Mouse (Mus musculus) adrenal gland, adult 18-20 months (tissue): ENCODE measurements around the gene Spire2. TPM values are rescaled to one million over a fixed set of nuclear protein-coding genes. Genes with fewer than 3 reads are reported as not detected.

ENCODE experiments used
- DNase-seq, 2 experiments: peaks; one replicate each; pipeline ENCODE4 v3.0.0; 2021 to 2022; ENCODE audit warnings: low spot score in 2 of 2
- total RNA-seq, 2 experiments: library from RNA; stranded (reverse); gene quantifications; 1 replicate in 1 of 2; 2 replicates in 1 of 2; pipeline ENCODE4 v1.2.3; 2021

Gene Spire2
- total RNA-seq, 2 experiments from 2014 or later = 1.7 to 3.1 TPM

GRCm38 (mm10) chr8:123376106-123376505, 43.6 kb downstream of the Spire2 start:
- DNase-seq = no peak

- DNase-seq = no peak
Measured at GRCm38 (mm10) chr8:123381711-123382110, 49.2 kb downstream of the Spire2 start.

- no peak for DNase-seq
Measured at GRCm38 (mm10) chr8:123382516-123382915, 50.0 kb downstream of the Spire2 start.

GRCm38 (mm10) chr8:123384883-123385540, 52.5 kb downstream of the Spire2 start:
- no peak for DNase-seq

GRCm38 (mm10) chr8:123387041-123387440, 54.5 kb downstream of the Spire2 start:
- DNase-seq = no peak

- DNase-seq = no peak
Measured at GRCm38 (mm10) chr8:123387801-123388200, 55.3 kb downstream of the Spire2 start.

- DNase-seq = no peak
Measured at GRCm38 (mm10) chr8:123389026-123389425, 56.5 kb downstream of the Spire2 start.

GRCm38 (mm10) chr8:123398308-123398707, 65.8 kb downstream of the Spire2 start:
- DNase-seq = no peak

GRCm38 (mm10) chr8:123401936-123402335, 69.4 kb downstream of the Spire2 start:
- no peak for DNase-seq

- DNase-seq = no peak
Measured at GRCm38 (mm10) chr8:123402730-123403326, 70.3 kb downstream of the Spire2 start.

- DNase-seq = no peak
Measured at GRCm38 (mm10) chr8:123404521-123404920, 72.0 kb downstream of the Spire2 start.

- peak; percentile 56 to 61 for DNase-seq
Measured at GRCm38 (mm10) chr8:123406786-123407185, 74.3 kb downstream of the Spire2 start, which contains the start of gene Mc1r. Gene Mc1r (plus strand): TSS chr8:123407107.

- DNase-seq = no peak
Measured at GRCm38 (mm10) chr8:123407612-123408011, 75.1 kb downstream of the Spire2 start.

- peak; percentile 46 for DNase-seq
Measured at GRCm38 (mm10) chr8:123408586-123409544, 76.4 kb downstream of the Spire2 start.

- peak in 1 of 2 experiments; percentile 45 for DNase-seq
Measured at GRCm38 (mm10) chr8:123410049-123410587, 77.6 kb downstream of the Spire2 start.

GRCm38 (mm10) chr8:123410788-123411187, 78.3 kb downstream of the Spire2 start:
- no peak for DNase-seq

- DNase-seq = peak; percentile 44 to 66
Measured at GRCm38 (mm10) chr8:123411246-123411645, 78.7 kb downstream of the Spire2 start, which contains the start of gene Tubb3. Gene Tubb3 (plus strand): TSS chr8:123411424.

GRCm38 (mm10) chr8:123411781-123412327, 79.3 kb downstream of the Spire2 start:
- DNase-seq = no peak

- DNase-seq = no peak
Measured at GRCm38 (mm10) chr8:123412560-123413170, 80.2 kb downstream of the Spire2 start.

- no peak for DNase-seq
Measured at GRCm38 (mm10) chr8:123414255-123414654, 81.7 kb downstream of the Spire2 start.
